Mouse (Mus musculus) heart, postnatal 36 days (tissue): ENCODE measurements around the gene Gm21477. TPM values are rescaled to one million over a fixed set of nuclear protein-coding genes. Genes with fewer than 3 reads are reported as not detected.
"Not testable (repeated sequence)": the region's sequence is repeated elsewhere in the genome, so short reads cannot be mapped to it uniquely, and the experiment has no call there.

Experiments used
- DNase-seq, 2 experiments: peaks; one replicate each; pipeline ENCODE4 v3.0.0; 2021 to 2022
- intact Hi-C: fragments of 180-260 bp; cut with DNase I; formaldehyde crosslinking; loops from one replicate; pipeline ENCODE4 v1.15.1; 2025
- total RNA-seq, 2 experiments: library from RNA; stranded (reverse); gene quantifications; 2 replicates each; pipeline ENCODE4 v1.2.3; 2021

Gene Gm21477
- not detected for total RNA-seq

GRCm38 (mm10) chrY:87116521-87116920, at the start of gene Gm21477:
Gene Gm21477 (plus strand): TSS chrY:87116821.
- intact Hi-C loops, DNase-seq: not testable (repeated sequence)
